Comparison of ENCODE assay signal across 16 mouse cellular contexts in genomic region chr3:127608109-127608508, GRCm38 (mm10). TPM values are rescaled to one million over a fixed set of nuclear protein-coding genes. Genes with fewer than 3 reads are reported as not detected.
DNase-seq lines count a peak whose midpoint lies in the region; ATAC-seq and TF ChIP-seq lines count a peak whose summit lies in the region.
"Had no signal": no experiment of that assay in that cellular context is flagged by ENCODE, and none has a peak within 500 bp of the region (broad histone marks: within the 10 kb centered on the region; RNA-seq: fewer than 3 reads in every experiment).

No protein-coding gene starts in this region.

- peak in 1 of 2 experiments; percentile 50; a peak in 2 of 4 replicates for TF ChIP-seq CTCF in CH12.LX (conservative IDR thresholded peaks at IDR 0.05 in 1 of 2, IDR thresholded peaks at IDR 0.05 in 1 of 2; ENCODE audit: low read depth in 2 of 2, low read length in 2 of 2)
- no peak for TF ChIP-seq CTCF in thymus, adult 2 months (IDR thresholded peaks at IDR 0.05; ENCODE audit: borderline replicate concordance, control insufficient read depth, extremely low read depth, insufficient read depth, low read length, poor library complexity)

- dilution Hi-C loops in CH12.LX (cut with MboI; ENCODE audit: extremely low pct_ligation_motif_present, extremely low pct_unique_long_range_greater_than_20kb, low sequenced_read_pairs) = no loop called here

- ATAC-seq in midbrain, embryonic 14.5 days (ENCODE audit: low FRiP score, low TSS enrichment) = no peak

- WGBS in thymus, adult 2 months = 97% methylated on average over 2 of the region's 2 CpGs
- 96% methylated on average over 2 of the region's 2 CpGs for WGBS in midbrain, embryonic 14.5 days

- peak; percentile 21 for TF ChIP-seq RAD21 in CH12.LX (IDR thresholded peaks at IDR 0.05; ENCODE audit: low read depth, low read length)

- H3K9ac ChIP-seq in CH12.LX (ENCODE audit: insufficient read depth, low read depth) = no peak overlapping the region
- H3K9ac ChIP-seq in midbrain, embryonic 14.5 days (replicated peaks; ENCODE audit: low read length) = no peak overlapping the region
- H3K9ac ChIP-seq: limb, embryonic 12.5 days had no signal

- TF ChIP-seq EP300 in CH12.LX (IDR thresholded peaks at IDR 0.05; ENCODE audit: low read length) = no peak

- no peaks in the 10 kb centered on the region for H3K9me3 ChIP-seq in CH12.LX (replicated peaks; ENCODE audit: low read length)
- H3K9me3 ChIP-seq in midbrain, embryonic 14.5 days (ENCODE audit: control insufficient read depth, low read length) = no peaks in the 10 kb centered on the region
- H3K9me3 ChIP-seq: forebrain, embryonic 10.5 days; limb, embryonic 12.5 days had no signal

- no peaks in the 10 kb centered on the region for H3K4me1 ChIP-seq in CH12.LX (ENCODE audit: control insufficient read depth in 1 of 2, insufficient read depth in 2 of 2)
- H3K4me1 ChIP-seq in thymus, adult 2 months (replicated peaks; ENCODE audit: control insufficient read depth, insufficient read depth, low read length) = no peaks in the 10 kb centered on the region
- H3K4me1 ChIP-seq in midbrain, embryonic 14.5 days (ENCODE audit: control insufficient read depth, insufficient read depth, low read length) = no peaks in the 10 kb centered on the region
- H3K4me1 ChIP-seq: forebrain, embryonic 10.5 days; limb, embryonic 12.5 days had no signal

- TF ChIP-seq POLR2A in CH12.LX (IDR thresholded peaks at IDR 0.05; ENCODE audit: low read depth, low read length) = no peak
- TF ChIP-seq POLR2A in thymus, adult 2 months (IDR thresholded peaks at IDR 0.05; ENCODE audit: control insufficient read depth, extremely low read depth, insufficient read depth, low read length, poor library complexity) = no peak

- no peak overlapping the region for H3K4me2 ChIP-seq in CH12.LX (ENCODE audit: insufficient read depth, low read depth, poor library complexity, severe bottlenecking)
- H3K4me2 ChIP-seq in midbrain, embryonic 14.5 days (ENCODE audit: low read length) = no peak overlapping the region
- H3K4me2 ChIP-seq: limb, embryonic 12.5 days had no signal

- no peaks in the 10 kb centered on the region for H3K27me3 ChIP-seq in CH12.LX (replicated peaks)
- no peaks in the 10 kb centered on the region for H3K27me3 ChIP-seq in thymus, adult 2 months (ENCODE audit: control insufficient read depth, insufficient read depth, low read length)
- H3K27me3 ChIP-seq in midbrain, embryonic 14.5 days (ENCODE audit: control insufficient read depth, insufficient read depth, low read length) = no peaks in the 10 kb centered on the region
- H3K27me3 ChIP-seq: limb, embryonic 12.5 days had no signal

- H3K4me3 ChIP-seq in CH12.LX (replicated peaks in 1 of 3; ENCODE audit: low read depth in 2 of 3, low read length in 2 of 3, poor library complexity in 1 of 3) = no peak overlapping the region
- H3K4me3 ChIP-seq in thymus, adult 2 months (ENCODE audit: control insufficient read depth, insufficient read depth, low read length) = no peak overlapping the region
- no peak overlapping the region for H3K4me3 ChIP-seq in midbrain, embryonic 14.5 days (replicated peaks; ENCODE audit: low read depth, low read length)
- H3K4me3 ChIP-seq: forebrain, embryonic 10.5 days; limb, embryonic 12.5 days had no signal

- H3K27ac ChIP-seq in CH12.LX (ENCODE audit: insufficient read depth, low read depth) = no peak overlapping the region
- no peak overlapping the region for H3K27ac ChIP-seq in thymus, adult 2 months (ENCODE audit: control insufficient read depth, insufficient read depth, low read length)
- no peak overlapping the region for H3K27ac ChIP-seq in midbrain, embryonic 14.5 days (replicated peaks; ENCODE audit: low read depth, low read length)
- H3K27ac ChIP-seq: forebrain, embryonic 10.5 days; limb, embryonic 12.5 days had no signal

- H3K79me2 ChIP-seq in CH12.LX (replicated peaks; ENCODE audit: control insufficient read depth, extremely low read depth, insufficient read depth, poor library complexity, severe bottlenecking) = no peaks in the 10 kb centered on the region

- peak; percentile 10 to 30 for DNase-seq in kidney, postnatal 36 days
- DNase-seq in kidney, adult 11 months = no peak
- peak; percentile 11 to 18 for DNase-seq in B cell, adult 2 months
- peak; percentile 8 for DNase-seq in CH12.LX (ENCODE audit: extremely low read depth)
- DNase-seq in induced T-regulatory cell, adult 2 months (ENCODE audit: low read depth) = peak; percentile 52
- no peak for DNase-seq in thymus, adult 2 months
- DNase-seq in midbrain, embryonic 14.5 days = no peak
- DNase-seq in heart, adult 9 months (ENCODE audit: low spot score in 2 of 2) = no peak
- DNase-seq: cerebellum, adult 2 months; layer of hippocampus, adult 9-11 months; lung, postnatal 4 days; thymus, adult 18-20 months had no signal

- H3K36me3 ChIP-seq in CH12.LX (replicated peaks in 1 of 2; ENCODE audit: control insufficient read depth in 1 of 2, insufficient read depth in 1 of 2, low read length in 1 of 2) = peaks cover 26 to 67% of the 10 kb centered on the region in 2 experiments
- H3K36me3 ChIP-seq in thymus, adult 2 months (ENCODE audit: control insufficient read depth, insufficient read depth, low read length) = peaks cover 10% of the 10 kb centered on the region; the same call in 1 of the 2 replicates
- H3K36me3 ChIP-seq in midbrain, embryonic 14.5 days (ENCODE audit: control insufficient read depth, insufficient read depth, low read length) = 0 out of 2 replicates have a peak, but pooled peaks cover 7% of the 10 kb centered on the region

- in situ Hi-C loops in CH12.LX (cut with MboI; ENCODE audit: low pct_ligation_motif_present, low pct_unique_long_range_greater_than_20kb, low sequenced_read_pairs) = loop anchor here (25.0 kb wide), 1 partner anchor 329 kb away; no protein-coding TSS in a partner anchor

TF ChIP-seq in CH12.LX, 34 proteins besides CTCF, POLR2A, EP300 and RAD21:
- TF ChIP-seq MYC (IDR thresholded peaks at IDR 0.05; ENCODE audit: low read depth, low read length) (peak; percentile 67; the same call in 1 of the 2 replicates), SMC3 (IDR thresholded peaks at IDR 0.05; ENCODE audit: low read depth, low read length) (peak; percentile 19; the same call in 1 of the 2 replicates), MAFK (IDR thresholded peaks at IDR 0.05; ENCODE audit: insufficient replicate concordance, low read length) (no peak), UBTF (IDR thresholded peaks at IDR 0.05; ENCODE audit: low read depth, low read length) (no peak), NRF1 (IDR thresholded peaks at IDR 0.05; ENCODE audit: low read depth, low read length) (no peak), KAT2A (IDR thresholded peaks at IDR 0.05; ENCODE audit: insufficient replicate concordance, low read length) (no peak), JUND (conservative IDR thresholded peaks at IDR 0.05; ENCODE audit: low read depth, low read length) (no peak), SIN3A (IDR thresholded peaks at IDR 0.05; ENCODE audit: low read length) (no peak), ELF1 (IDR thresholded peaks at IDR 0.05; ENCODE audit: low read depth, low read length) (no peak), USF1 (IDR thresholded peaks at IDR 0.05; ENCODE audit: low read depth, low read length) (no peak), MAZ (IDR thresholded peaks at IDR 0.05; ENCODE audit: low read depth, low read length) (no peak), ZKSCAN1 (IDR thresholded peaks at IDR 0.05; ENCODE audit: borderline replicate concordance, low read depth, low read length) (no peak), CHD2 (IDR thresholded peaks at IDR 0.05; ENCODE audit: low read length) (no peak)

RNA-seq across cellular contexts. Expression of gene Neurog2, which starts 24.8 kb away (rescaled TPM):
- total RNA-seq in CH12.LX (2012; rRNA removed) = not detected in 2 replicates
- not detected in 2 replicates for total RNA-seq in CH12.LX (2014; rRNA removed)
- polyA plus RNA-seq in CH12.LX (2012; ENCODE audit: insufficient read length, low read depth) = not detected in 2 replicates
- 0.09 and 0.20 TPM in 2 replicates for polyA plus RNA-seq in thymus, adult 2 months (2012; rRNA removed)
- polyA plus RNA-seq in midbrain, embryonic 14.5 days (2014; fragmentation: Nextera tagmentation; extraction: Ambion mirVana) = 10.0 and 18.6 TPM in 2 replicates
- total RNA-seq: gastrocnemius, adult 8-10 months had no signal
- polyA plus RNA-seq: heart, embryonic 14.5 days; limb, embryonic 12.5 days had no signal

RNA-seq across cellular contexts. Expression of gene Zgrf1, which starts 54.8 kb away (rescaled TPM):
- total RNA-seq in CH12.LX (2012; rRNA removed) (6.7 and 7.0 TPM in 2 replicates), CH12.LX (2014; rRNA removed) (10.1 and 10.8 TPM in 2 replicates)
- polyA plus RNA-seq in CH12.LX (2012; ENCODE audit: insufficient read length, low read depth) = 9.7 and 10.2 TPM in 2 replicates
- polyA plus RNA-seq in thymus, adult 2 months (2012; rRNA removed) = 2.6 and 4.2 TPM in 2 replicates
- 2.9 and 3.9 TPM in 2 replicates for polyA plus RNA-seq in midbrain, embryonic 14.5 days (2014; fragmentation: Nextera tagmentation; extraction: Ambion mirVana)

RNA-seq across cellular contexts. Expression of gene Larp7, which starts 55.0 kb away (rescaled TPM):
- total RNA-seq in CH12.LX (2012; rRNA removed) = 28.9 and 38.5 TPM in 2 replicates
- total RNA-seq in CH12.LX (2014; rRNA removed) = 35.5 and 42.9 TPM in 2 replicates
- 70.6 and 78.8 TPM in 2 replicates for polyA plus RNA-seq in CH12.LX (2012; ENCODE audit: insufficient read length, low read depth)
- polyA plus RNA-seq in thymus, adult 2 months (2012; rRNA removed) = 2.8 and 3.5 TPM in 2 replicates
- polyA plus RNA-seq in midbrain, embryonic 14.5 days (2014; fragmentation: Nextera tagmentation; extraction: Ambion mirVana) = 22.8 and 29.3 TPM in 2 replicates

Comparison
In these comparisons a context has a peak if more than half of its experiments do, and no peak if none do; other contexts are left out.
1. DNase-seq: peak in kidney, postnatal 36 days (2 of 2), B cell, adult 2 months (2 of 2), CH12.LX (single experiment) and induced T-regulatory cell, adult 2 months (single experiment); none in kidney, adult 11 months (single experiment), thymus, adult 2 months (single experiment), midbrain, embryonic 14.5 days (single experiment) and heart, adult 9 months (0 of 2).